Mouse (Mus musculus): ENCODE results near the gene Lrch1.

- TF ChIP-seq POLR2A (IDR thresholded peaks at IDR 0.05; ENCODE audit: low read depth, low read length) (no peak), CTCF (IDR thresholded peaks at IDR 0.05; ENCODE audit: extremely low read depth, insufficient read depth, insufficient read length, insufficient replicate concordance) (no peak)
Measured at GRCm38 (mm10) chr14:74962713-74963401, 15.2 kb upstream of the Lrch1 start.
